Mouse (Mus musculus): ENCODE results near the gene Car14.
"Not testable (repeated sequence)": the region's sequence is repeated elsewhere in the genome, so short reads cannot be mapped to it uniquely, and the experiment has no call there.

The Car14 gene

DNA sequence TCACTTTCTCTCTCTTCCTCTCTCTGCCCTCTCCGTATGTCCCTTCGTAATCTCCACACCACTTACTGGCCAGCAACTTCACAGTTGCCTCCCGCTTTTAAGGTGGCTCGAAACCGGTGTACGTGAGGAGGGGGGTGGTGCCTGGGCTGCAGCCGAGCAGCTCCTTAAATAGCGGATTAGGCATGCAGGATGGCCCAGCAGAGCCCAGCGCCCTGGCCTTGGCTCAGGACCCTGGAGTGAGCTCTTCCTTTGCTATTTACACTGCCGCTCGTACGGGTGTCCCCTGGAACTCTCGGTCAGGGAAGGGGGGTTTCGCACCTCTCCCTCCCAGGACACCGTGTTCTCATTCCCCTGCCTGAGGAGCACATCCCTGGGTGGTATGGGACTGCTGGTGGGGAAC is at the start of gene Car14:
TSS of gene Car14 (minus strand) at position 124 of the 400 bp plus-strand sequence.
- peak; percentile 64 for DNase-seq

DNA sequence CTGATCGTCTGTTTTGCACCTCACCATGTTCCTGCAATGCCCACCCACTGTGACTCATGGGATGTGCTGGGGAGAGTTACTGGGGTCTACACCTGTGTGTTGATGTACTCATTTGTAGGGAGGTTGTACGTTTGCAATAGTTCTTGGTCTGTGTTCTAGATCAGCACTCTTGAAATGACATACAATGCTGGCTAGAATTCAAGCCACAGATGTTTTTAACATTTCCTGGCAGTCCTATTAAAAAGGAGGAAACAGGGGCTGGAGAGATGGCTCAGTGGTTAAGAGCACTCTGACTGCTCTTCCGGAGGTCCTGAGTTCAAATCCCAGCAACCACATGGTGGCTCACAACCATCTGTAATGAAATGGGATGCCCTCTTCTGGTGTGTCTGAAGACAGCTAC is 49.0 kb upstream of the Car14 start:
- no peak for DNase-seq

DNA sequence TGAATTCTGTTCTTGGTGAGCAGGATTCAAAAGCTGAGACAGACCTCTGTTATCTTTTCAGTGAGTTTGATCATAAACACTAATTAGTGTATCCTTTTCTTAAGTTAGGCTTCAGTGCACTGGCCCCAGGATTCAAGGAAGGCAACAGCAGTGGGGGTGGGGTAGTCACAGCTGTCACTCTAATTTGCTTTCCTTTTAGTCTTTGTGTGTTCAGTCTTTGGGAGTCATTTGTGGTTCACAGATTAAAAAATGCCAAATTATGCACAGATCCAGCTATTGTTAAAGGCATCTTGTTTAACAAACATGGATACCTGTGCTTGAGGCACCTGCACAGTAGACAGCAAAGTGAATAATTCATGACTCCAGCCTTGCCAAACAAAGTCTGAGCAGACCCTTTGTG is 48.5 kb upstream of the Car14 start:
- no peak for DNase-seq

DNA sequence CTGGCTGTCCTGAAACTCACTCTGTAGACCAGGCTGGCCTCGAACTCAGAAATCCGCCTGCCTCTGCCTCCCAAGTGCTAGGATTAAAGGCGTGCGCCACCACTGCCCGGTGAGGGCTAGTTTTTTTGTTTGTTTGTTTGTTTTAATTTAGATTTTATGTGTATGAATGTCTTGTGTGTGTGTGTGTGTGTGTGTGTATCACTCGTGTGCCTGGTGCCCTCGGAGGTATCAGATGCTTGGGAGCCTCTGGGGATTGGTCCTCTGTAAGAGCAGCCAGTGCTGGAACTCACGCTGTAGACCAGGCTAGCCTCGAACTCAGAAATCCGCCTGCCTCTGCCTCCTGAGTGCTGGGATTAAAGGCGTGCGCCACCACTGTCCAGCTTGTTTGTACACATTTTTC is 47.1 kb upstream of the Car14 start:
- DNase-seq, result not testable (repeated sequence)

DNA sequence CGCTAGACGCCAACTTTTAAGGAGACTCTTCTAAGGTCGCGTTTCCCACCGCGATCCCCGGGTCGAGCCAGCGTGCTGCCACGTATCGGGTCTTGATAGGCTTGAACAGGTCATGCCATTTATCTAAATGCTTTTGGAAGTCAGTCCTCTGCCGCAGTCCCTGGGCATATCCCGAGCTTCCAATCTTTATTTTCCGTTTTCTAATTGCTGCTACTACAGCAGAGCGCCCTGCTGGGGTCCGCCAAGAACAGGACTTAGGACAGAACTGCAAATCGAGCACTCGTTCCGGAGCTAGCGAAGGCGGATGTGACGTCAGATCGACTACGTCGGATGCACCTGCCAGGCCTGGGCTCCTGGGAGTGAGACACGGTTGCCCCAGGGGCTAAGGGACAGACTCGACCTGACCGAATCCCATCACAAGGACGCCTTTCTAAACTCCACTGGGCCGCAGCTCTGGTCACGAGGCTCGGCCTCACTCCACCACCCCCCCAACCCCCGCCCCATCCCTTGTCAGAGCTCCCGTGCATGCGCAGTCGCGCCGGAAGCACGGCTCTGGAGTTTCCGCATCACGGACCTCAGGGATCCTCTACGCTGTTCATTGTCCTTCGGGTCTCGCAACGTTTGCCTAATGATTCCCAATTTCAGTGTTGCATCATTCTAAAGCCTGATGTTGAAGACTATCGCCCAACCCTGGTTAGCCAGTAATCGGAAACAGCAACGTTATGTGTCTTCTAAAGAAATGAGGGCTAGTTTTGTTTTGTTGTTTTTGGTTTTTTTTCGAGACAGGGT is 46.5 kb upstream of the Car14 start:
- DNase-seq, result peak; percentile 96

DNA sequence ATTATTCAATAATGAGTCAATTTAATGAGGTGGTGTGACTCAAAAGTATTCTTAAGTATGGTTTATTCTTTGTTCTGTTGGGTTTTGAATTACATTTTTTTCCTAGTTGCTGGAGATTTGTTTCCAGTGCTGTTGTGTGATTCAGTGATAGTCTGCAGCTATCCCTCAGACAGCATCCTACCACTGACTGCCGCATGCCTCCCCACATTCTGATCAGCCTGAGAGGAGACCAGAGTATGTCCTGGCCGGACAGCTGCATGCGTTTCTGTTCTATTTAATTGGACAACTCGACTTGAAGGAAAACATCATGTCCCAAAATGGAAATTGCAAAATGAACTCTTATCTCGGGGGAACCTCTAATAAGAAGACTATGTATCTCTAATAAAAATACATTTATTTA is 43.8 kb upstream of the Car14 start:
- no peak for DNase-seq

DNA sequence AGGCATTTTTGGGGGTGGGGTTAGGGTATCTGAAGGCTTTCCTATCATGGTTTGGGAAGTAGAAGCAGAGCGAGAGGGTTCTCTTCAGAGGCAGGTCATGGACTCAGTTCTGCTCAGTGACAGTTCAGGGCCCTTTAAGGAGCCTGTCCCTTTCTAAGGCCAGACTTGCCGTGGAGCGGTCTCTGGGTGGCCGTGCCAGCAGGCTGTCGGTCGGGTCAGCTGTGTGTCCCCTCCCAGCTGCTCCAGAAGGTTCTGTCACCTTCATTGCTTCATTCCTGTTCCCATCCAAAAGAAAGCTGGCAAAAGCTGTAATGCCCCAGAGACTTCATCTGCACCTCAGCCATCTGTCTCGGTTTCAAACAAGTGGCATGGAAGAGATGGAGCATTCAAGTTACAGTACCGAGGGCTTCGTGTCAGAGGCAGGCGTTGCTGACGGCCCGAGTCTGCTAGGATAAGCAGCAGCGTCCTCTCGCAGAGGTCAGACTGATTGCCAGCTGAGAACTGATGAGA is 41.3 kb upstream of the Car14 start:
- DNase-seq, result no peak

DNA sequence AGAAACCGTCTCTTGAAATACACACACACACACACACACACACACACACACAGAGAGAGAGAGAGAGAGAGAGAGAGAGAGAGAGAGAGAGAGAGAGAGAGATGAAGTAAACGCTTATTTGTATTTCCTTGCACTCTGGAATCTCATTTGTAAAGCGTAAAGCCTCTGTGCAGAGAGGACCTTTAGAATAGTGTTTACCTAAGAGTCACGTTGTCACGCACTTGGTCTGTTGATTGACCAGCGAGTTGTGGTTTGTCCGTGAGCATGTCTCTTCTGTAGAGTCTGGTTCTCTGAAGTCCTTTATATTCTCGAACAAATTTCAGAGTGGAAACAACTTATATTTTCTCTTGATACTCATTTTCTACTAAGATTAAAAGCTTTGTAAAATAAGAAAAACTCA is 40.3 kb upstream of the Car14 start:
- no peak for DNase-seq

DNA sequence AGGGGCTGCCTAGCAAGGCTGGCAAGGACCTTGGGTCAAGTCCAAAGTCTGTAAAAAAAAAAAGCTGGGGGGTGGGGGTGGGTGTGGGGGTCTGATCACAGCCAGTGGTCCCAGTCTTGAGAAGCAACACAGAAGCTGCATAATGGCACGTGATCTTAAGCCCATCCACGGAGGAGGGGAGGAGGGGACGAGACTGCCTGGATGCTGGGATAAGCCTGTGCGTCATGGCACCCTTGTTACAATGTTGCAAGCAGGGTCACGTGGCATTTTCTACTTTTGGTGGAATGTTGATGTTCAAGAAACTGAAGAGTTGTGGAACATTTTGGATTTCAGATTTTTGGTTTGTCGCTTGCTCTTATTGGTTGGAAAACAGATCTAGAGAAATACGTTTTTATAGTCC is 38.7 kb upstream of the Car14 start:
- no peak for DNase-seq

DNA sequence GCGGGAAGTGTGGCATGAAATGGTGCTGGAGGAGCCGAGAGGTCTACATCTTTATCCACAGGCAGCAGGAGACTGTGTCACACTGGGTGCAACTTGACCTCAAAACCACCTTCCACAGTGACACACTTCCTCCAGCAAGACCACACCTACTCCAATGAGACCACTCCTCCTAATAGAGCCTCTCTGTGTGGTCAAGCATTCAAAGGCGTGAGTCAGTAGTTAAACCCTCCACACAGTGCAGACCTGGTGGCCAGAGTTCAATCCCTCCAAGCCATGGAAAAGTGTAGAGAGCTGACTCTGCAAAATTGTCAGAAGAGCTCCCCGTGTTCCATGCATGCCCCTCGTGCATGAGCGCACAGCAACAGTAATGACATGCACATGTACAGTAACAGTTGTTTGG is 38.3 kb upstream of the Car14 start:
- no peak for DNase-seq

DNA sequence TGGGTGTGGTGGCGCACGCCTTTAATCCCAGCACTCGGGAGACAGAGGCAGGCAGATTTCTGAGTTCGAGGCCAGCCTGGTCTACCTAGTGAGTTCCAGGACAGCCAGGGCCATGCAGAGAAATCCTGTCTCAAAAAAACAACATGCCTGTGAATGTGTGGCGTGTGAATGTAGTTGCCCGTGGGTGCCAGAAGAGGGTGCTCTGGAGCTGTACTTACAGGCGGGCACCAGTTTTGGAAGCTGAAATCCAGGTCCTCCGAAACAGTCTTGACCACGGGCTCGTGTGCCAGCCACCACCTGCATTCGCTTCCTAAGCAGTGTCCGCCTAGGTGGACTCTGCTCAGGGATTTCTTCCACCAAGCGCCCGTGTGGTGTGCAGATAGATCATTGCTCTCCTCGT is 34.3 kb upstream of the Car14 start:
- peak; percentile 13 for DNase-seq

DNA sequence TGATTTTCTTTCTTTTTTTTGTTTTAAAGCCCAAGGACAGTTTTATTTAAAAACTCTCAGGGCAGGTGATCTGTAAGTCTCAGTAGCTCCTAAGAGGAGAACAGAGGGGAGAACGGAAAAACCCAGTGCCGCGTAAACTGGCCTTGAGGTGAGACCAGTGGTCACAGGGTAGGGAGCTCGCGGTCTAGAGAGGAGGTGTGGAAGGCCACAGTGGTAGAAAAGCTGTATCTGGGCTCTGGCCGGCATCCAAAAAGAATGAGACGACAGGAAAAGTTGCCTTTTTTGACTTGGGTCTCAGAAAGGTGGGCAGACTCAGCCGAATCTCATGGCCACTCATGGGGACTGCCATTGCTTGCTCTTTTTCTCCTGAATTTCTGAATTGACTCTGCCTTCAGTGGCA is 33.7 kb upstream of the Car14 start:
- no peak for DNase-seq

DNA sequence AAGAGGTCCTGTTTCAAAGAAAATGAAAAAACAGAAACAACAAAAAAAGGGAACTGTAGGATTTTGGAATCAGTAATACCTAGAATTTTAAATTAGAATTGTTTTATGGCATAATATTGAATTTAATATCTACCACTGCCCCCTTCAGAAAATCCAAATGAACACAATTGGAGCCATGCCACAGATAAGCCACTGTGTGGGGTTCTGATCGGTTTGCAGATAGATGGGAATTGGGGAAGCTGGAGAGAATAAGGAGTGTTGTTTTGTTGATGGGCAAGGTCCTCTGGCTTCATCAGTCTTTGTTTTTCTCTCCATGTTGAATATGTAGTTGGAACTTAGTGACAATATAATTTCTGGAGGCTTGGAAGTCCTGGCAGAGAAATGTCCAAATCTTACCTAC is 30.0 kb upstream of the Car14 start:
- DNase-seq, result no peak

DNA sequence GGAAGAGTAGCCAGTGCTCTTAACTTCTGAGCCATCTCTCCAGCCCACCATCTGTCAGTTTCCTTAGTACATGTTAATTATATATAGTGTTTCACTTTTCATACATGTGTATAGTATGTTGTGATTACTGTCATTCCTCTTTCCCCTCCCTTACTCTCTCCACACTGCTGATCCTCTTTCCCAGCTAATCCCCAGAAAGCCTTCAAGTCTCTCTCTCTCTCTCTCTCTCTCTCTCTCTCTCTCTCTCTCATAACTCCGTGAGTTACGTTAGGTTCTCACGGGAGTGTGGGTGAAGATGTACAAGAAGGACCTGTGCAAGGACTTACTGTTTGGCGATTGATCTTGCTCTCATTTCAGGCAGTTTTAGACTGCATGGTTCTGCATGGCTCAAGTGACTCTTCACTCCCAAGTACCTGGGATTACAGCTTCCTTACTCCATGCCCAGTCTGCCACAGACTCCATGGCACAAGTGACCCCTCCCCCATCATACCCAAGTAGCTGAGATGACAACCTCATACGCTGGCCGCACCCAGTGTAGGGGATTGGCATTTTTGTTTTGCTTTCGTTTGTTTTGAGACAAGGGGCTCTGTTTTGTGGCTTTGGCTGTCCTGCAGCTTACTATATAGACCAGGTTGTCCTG is 28.7 kb upstream of the Car14 start:
- DNase-seq, result no peak

DNA sequence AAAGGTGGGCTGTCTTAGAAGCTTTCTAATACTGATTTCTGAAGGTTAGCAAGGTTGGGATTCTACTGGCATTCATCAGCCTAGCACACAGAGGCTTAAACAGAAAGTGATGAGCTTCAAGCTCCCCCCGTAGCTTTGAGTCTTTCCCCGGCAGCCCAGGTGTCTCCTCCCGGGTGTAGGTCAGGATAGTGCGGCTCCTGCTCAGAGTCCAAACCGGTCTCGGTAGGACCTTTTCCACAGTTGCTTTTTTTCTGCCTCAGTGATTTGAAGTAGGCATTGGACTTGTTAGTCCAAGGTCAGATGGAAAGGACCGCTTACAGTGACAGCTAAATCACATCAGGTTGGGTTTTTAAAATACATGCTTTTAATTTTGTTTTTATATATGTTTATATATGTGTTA is 28.1 kb upstream of the Car14 start:
- DNase-seq, result peak; percentile 28

DNA sequence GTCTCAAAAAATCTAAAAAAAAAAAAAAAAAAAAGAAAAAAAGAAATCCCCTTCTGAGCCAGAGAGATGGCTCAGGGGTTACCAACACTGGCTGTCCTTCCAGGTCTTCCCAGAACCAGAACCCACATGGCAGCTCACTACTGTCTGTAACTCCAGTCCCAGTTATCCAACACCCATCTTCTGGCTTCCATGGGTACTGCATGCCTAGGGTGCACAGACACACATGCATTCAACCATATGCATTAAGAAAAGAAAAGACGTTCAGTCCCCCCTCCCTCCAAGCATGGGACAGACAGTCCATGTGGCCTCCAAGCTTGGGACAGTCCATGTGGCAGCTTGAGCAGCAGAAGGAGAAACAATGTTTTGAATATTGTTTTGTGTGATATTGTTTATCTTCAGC is 27.7 kb upstream of the Car14 start:
- no peak for DNase-seq

DNA sequence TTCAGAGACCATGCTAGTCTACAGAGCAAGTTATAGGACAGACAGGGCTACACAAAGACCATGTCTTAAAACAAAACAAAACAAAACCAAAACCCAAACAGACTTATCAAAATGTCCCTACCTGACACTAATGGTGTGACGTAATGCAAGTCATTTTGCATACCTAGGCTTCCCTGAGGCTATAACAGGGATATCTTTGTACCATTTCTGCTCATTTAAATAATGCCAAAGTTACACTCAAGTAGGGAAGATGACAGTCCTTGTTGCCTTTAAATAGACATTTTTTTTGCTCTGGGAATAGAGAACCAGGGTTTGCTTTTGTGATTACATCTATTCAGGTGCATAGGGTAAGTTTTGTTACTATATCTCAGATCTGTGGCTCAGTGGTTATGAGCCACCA is 27.0 kb upstream of the Car14 start:
- DNase-seq, result no peak

DNA sequence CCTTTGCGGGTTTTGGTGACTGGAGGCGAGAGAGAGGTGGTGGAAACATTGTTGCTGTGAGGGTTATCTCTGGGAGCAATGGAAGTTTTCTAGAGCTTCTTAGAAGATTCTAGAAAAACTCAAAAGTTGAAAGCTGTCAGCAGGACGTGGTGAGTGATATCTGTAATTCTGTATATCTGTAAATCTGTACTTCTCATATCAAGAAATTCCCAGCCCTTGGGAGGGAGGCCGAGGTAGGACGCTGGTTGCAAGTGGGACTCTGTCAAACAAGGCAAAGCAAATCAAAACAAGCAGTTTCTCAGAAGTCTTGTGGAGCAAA is 25.9 kb upstream of the Car14 start:
- DNase-seq, result no peak

DNA sequence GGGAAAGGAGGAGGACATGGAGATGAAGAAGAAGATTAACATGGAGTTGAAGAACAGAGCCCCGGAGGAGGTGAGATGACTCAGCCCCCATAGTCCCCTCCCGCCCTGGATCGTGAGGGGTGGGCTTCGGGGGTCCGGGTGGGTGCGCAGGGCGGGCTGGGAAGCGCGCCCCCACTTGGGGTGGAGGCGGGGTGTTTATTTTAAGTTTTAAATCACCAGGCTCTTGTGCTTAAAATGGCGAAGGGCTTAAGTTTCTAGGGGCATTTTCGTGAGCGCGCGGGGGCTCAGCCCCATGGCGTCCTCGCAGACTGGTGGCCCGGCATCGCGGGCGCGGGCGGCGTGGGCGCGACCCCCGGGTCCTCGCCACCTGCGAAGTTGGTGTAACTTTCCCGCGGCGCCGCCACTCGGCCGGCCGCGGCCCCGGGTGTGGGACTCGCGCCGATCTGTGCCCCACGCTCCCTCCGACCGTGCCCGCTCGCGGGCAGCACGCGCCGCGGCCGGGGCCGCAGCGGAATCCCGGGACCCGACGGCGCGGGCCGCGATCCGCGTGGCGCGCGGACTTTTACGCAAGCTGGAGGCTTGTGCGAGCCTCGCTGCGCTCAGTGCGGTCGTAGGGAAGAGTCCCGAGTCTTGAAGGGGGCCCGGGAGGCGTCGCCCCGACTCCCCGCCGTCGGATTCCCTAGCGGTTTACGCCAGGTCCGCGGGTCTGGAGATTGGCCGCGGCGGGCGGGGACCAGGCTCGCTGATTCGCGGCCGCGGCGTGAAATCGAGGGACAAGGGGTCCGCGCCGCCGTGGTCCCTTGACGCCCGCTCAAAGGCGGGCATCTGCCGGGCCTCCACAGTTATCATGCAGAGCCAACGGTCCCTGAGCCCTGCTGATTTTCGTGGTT is 25.3 kb upstream of the Car14 start:
- peak; percentile 67 for DNase-seq

DNA sequence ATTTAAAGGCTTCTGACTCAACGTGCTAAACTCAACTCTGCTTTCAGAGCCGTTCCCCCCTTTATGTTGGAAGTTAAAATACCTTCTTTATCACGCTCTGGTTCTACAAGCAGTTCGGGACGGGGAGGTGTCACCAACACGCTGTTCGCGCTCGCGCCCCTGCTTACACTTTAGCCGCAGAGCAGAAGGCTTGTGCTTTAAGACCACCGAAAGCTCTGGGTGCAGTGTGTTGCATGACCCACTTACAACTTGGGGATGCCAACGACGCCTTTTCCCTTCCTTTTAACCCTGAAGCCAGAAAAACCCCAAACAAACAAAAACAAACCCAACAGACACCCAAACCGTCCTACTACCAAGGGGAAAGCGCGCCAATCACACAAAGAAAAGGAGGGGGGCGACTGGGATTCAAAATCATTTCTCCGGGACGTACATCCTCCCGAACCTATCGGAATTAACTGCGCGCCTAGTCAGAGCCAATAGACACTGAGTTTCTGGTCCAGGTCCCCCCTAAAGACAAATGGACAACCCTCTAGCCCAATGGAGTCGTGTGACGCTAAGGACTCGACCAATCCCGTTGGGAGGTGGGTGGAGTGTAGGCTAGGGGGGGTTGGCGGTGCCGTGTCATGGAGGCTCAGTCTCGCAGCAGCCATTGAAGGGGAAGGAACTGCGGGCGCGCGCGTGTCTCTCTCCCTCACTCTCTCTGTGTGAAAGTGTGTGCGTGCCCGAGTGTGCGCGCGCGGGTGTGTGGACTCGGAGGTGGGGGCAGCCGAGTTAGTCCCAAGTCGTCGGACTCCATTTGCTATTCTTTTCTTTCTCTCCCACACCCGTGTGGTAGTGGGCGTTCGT is 24.4 kb upstream of the Car14 start, which contains the start of gene Anp32e:
TSS of gene Anp32e (plus strand) at position 589 of the 846 bp plus-strand sequence.
- DNase-seq, result peak; percentile 97

DNA sequence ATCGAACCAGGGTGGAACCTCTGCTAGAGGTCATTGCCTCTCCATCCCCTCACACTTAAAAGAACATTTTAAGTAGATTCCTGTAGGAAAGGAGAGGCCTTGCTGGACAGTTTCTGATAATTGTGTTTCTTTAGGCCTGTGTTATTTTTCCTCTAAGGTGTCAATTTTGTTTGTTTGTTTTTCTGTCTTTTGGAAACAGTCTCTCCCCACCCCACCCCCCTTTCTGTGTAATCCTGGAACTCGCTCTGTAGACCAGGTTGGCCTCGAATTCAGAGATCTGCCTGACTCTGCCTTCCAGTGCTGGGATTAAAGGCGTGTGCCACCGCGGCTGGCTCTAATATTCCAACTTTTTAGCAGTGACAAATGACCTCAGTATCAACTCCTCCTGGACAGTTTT is 23.8 kb upstream of the Car14 start:
- no peak for DNase-seq

DNA sequence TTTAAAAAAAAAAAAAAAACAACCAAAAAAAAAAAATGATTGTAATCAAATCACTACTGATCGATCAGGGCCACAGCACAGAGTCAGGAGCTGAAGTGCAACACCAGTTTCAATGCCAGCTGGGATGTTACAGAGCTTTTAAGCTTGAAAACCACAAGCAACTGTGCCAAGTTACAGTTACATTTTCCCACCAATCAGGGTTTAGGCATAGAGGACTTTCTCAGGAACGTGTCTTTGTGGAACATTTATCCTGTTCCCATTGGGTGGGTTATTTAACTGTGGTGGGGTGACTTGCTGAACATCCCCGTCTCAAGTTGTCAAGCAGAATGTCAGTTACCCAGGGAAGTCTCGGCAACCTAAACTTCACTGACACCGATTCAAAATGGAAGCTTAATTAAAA is 20.6 kb upstream of the Car14 start:
- no peak for DNase-seq

DNA sequence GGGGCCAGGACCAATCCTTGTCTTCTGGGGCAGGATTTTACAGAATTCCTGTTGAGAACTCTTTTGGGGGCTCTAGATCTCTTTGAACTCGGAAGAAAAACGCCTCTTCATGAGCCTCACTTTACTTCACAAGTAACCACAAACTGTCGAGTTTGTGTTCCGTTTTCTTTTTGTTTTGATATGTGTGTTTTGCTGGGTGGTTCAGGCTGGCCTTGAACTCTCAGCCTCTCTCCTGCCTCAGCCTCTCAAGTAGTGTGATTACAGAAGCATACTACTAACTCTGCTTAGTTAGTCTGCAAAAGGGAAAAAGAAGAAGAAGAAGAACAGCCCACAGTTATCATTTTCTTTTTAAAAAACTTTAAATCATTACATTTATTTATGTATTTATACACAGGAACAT is 19.7 kb upstream of the Car14 start:
- no peak for DNase-seq

Data from kidney, adult 18-20 months (tissue).